Mouse (Mus musculus) B cell, adult 2 months (primary cell): ENCODE results near the gene Lad1.

Source experiments
- DNase-seq, 2 experiments: peaks; one replicate each; pipeline ENCODE4 v3.0.0; 2022

Lad1 gene

DNA sequence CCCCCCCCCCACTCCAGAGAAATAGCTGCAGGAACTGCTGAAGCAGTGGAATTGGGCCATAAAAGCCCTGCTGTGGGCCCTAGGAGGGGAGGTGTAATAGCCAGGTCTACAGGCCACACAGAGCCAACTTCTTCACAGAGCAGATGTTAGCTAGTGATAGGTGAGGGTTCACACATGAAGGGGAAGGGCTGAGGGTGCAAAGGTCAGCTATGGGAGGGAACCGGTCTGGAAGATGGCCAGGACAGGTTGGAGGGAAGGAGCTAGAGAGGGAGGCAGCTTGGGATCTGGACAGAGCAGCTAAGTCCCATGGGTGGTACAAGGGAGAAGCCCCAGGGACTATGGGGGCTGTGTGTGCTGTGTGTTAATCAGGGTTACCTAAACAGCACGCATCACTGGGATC is 8.2 kb upstream of the Lad1 start:
- DNase-seq, result no peak

DNA sequence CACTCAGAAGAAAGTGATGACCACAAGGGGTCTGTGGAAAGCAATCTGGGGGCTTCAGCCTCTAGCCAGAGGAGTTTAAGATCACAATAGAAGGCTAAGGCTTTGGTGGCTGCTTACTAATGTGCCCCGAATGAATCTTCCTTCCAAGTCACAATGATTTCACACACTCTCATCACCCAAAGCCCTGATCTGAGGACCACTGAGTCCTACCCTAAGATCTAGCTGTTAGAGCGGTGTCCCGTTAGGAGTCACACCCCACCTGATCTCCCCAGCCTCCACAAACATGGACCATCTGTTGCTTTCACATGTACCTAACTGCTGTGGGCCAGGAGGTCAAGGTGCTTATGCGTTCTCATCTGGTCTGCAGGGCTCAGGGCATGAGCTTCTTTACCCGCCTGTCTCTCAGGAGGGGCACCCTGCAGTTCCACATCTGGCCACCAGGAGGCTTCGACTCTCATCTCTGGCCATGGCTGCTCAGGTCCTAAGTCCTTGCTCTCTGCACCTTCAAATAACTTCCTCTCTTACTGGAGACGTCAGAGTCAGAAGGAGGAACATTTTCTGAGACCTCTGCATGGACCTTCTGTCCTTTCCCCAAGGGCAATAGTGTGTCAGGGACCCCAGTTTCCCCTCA is 7.3 kb upstream of the Lad1 start:
- DNase-seq, result peak; percentile 84 to 87

DNA sequence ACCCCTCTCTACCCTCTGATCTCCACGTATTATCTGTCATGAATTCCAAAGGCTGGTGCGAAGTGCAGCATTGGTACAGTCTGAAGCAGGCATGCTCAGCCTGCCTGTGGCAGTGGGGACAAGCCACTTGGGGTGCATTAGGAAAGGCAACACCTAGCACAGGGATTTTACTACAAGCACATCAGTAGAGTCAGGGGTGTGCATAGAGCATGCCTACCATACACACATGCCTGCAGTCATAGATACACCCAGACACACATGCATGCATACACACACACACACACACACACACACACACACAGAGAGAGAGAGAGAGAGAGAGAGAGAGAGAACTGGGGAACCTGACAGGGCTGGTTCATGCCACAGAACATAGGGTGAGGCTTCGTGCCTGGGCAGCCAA is 6.2 kb upstream of the Lad1 start:
- DNase-seq, result no peak

DNA sequence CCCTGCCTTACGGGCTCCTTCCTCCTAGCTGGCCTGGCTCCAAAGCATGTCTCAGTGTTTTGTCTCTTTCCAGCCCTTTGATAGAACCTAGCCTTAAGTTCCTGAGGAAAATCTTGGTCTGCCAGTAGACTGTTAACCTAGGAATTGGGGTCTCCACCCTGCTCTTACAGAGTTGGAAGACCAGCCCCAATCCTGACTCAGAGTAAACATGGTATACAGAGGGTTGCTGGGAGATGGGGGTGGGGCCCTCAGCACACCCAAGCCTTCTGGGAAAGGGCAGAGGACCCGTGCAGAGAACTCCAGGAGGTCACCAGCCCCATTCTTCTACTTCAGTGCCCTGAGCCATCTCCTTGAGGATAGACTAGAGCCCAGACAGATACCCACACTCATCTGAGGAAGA is 5.8 kb upstream of the Lad1 start:
- DNase-seq, result no peak

GRCm38 (mm10) chr1:135813071-135813470 is 5.3 kb upstream of the Lad1 start:
- no peak for DNase-seq

- no peak for DNase-seq
Measured at GRCm38 (mm10) chr1:135813687-135814395, 4.6 kb upstream of the Lad1 start.

- DNase-seq, result no peak
Measured at GRCm38 (mm10) chr1:135814531-135814930, 3.9 kb upstream of the Lad1 start.

GRCm38 (mm10) chr1:135817595-135817994 is 803 bp upstream of the Lad1 start:
- no peak for DNase-seq

- DNase-seq, result no peak
Measured at GRCm38 (mm10) chr1:135820071-135820470, 1.7 kb downstream of the Lad1 start.

DNA sequence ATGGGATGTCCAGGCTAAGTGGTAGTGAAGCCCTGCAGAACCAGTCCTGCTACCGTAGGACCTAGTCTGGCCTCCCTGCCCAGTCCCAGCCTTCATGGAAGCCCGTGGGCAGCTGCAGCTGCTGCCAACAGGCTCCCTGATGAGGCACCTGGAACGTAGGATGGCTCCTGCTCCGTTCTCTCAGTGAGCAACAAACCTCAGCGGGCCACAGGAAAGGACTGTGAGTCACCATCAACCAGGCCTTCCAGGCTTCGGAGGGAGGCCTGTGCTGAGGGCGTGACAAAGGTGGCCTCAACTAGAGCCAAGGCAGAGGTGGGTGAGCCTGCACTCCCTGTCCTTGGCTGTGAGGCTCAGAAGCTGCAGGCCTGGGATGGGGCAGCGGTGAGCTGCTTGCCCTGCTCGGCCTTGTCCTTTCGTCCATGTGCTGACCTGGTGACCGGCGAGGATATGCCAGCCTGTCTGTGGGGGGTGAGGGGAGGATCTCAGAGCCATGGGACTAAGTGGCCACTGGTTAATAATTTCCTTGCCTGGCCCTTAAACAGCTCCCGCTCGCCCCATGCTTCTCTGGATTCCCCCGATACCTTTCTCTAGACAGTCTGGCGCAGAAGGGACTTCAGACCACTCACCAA is 2.5 kb downstream of the Lad1 start:
- DNase-seq, result no peak

DNA sequence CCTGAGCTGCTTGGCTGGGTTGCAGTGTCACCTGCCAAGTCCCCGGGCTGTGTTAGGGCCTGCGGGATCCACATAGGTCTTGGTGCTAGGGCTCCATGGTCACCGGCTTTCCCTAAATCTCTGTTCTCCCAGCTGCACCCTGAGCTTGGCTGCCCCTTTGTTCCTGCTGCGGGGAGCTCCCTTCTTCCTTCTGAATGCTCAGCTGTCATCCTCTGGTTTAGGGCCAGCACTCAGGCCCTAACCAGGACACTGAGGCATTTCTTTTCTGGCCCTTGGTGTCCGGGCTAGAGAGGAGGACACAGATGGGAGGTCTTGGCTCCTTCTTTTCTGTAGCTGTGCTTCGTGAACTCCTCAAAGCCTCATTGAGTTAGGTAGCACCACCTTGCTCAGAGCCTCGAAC is 3.4 kb downstream of the Lad1 start:
- no peak for DNase-seq

- DNase-seq, result peak; percentile 35 to 42
Measured at GRCm38 (mm10) chr1:135828918-135829317, 10.5 kb downstream of the Lad1 start.

DNA sequence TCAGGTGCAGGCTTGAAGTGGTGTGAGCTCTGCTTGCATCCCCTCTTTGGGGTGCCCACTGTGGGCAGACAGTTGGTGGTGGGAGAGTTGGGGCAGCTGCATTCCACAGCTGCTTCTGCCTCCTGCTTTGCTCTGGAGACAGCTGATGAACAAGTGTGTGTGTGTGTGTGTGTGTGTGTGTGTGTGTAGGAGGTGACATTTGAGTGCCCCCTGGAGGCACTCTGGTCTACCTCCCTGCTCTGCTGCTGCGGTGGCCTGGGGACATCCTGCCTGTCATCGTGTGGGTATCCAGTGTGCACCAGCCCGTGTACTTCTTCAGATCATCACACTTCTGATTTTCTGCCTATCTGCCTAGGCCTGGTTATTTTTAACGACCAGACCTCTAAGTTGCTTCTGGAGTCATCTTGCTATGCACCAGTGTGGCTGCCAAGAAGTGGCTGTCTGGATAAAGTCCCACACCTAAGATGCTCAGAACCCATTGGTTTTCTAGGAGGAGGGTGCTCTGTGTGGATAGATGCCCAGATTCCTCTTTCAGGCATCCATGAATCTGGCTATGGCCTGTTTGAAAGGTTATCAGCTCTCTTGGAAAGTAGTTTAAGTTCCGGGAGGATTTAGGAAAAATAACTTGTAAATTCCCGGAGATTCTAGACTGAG is 15.9 kb downstream of the Lad1 start:
- DNase-seq, result no peak

DNA sequence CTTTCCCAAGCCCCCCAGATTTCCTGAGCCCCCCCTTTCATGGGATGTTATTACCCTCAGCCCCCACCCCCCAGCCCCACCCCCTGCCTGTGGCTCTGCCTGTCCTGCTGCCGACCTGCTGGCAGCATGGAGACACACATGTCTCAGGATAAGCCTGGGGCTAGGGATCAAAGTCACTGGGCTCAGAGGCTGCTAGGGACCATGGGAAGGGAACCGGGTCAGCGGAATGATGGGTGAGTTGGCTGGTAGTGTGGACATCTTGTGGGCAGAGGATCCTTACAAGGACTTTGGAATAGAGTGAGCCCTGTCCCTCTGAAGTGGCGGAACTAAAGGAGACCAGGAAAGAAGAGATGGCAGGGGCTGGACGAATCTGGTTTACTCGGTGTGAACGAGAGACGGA is 16.6 kb downstream of the Lad1 start:
- no peak for DNase-seq

DNA sequence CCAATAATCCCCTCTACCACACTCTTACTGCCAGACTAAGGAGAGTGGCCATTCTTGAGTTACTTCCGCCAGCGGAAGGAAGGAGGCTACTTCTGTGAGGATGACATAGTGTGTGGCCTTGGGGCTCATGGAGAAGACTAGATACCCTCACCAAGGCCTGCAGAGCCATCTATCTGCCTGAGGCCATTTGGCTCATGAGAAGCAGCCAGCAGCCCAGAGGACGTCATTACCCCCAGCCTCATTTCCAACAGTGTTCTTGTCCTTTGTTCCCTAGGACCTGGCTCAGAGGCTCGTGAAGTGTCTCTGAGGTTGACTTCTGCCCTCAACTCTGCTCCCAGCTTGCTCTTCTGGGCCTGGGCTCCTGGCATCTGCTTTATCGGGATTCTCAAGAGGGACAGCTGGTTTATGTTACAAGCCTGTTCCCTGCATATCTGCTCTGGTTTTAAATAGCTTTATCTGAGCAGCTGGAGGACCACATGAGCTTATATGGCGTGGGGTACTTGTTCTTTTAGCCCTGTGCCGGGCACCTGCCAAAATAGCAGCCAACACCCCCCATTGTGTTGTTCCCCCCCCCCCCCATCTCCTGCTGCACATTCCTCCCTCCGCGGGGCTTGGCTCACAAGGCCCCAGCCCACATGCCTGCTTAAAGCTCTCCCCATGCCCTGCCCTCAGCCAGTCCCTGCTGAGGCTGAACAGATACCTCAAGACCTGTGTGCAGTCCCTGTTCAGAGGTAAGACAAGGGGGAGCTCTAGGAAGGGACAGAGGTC is 17.5 kb downstream of the Lad1 start, which contains the start of gene Tnnt2:
Gene Tnnt2 (plus strand): TSS at position 639 of the 768 bp plus-strand sequence.
- no peak for DNase-seq

GRCm38 (mm10) chr1:135838626-135839025 is 20.2 kb downstream of the Lad1 start:
- DNase-seq, result no peak

DNA sequence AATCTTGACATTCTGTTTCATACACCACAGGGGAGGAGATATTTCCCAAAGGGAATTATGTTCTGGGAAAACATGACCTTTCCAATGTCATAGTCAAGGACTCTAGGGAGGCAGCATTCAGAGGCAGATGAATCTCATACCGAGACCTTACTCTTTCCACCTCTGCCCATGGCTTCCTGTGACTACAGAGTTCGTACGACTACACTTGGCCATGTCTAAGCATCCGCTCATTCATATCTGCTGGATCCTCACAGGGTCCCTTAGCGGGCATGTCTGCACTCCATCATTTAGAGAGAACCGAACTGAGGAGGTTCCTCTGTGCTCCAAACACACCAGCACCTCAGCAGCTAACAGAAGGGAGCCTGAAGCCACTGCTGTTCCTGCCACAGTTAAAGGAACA is 20.7 kb downstream of the Lad1 start:
- DNase-seq, result no peak

DNA sequence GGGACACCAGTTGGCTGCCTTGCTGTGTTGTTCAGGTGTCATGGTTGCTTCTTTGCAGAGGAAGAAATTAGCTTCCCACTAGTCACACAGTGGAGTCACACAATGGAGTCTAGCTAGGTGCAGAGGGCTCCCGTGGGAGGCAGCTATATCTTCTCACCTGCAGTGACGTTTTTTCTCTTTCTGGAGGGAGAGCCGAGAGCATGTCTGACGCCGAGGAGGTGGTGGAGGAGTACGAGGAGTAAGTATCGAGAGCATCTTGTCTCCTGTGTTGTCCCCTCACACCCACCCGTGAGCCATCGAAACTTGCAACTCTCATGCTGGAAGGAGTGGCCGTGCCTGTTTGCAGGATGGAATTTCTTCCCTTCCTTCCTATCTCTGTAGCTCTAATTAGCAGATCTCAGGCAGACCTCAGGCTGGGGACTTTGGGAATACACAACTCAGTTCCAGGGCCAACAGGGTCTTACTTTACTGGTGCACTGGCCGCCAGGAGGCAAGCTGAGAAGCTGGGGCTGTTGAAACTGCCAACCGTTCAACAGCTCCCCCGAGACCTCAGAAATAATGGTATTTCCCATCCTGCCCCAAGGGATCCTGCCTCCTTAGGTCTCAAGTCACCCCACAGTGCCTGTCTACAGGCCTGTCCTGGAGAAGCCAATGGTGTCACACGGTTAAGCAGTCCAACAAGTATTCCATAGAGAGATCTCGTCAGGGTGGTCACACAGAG is 22.4 kb downstream of the Lad1 start:
- no peak for DNase-seq

DNA sequence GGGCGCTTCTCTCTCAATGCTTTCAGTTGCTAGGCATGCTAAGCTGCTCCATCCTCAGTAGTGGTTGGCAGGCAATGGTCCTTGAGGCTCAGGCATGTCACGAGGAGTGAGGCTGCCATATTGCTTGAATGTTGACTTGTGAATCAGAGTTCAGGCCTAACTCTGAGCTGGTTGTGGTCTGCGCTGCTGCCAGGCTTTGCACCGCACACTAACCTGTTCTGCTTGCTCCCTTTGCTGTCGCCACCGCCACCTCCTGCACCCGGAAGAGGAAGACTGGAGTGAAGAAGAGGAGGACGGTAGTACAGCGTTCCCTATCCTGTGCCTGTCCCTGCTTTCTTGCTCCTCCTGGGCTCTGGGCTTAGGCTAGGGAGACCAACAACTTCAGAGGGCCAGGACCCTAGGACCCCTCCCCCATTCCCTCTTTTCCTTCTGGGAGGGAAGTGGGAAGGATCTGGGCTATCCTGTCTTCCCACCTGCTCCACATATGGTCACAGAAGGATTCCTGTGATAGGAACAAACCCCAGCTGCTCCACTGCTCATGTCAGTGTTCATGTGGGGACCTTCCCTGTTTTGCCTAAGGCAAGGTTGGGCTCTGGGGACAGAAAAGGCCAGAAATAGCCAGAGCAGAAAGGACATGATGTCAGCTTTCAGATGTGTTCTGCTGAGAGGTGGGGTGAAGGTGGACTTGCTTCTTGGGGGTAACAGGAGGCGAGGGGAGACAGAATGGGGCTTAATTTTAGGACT is 25.3 kb downstream of the Lad1 start:
- DNase-seq, result no peak

DNA sequence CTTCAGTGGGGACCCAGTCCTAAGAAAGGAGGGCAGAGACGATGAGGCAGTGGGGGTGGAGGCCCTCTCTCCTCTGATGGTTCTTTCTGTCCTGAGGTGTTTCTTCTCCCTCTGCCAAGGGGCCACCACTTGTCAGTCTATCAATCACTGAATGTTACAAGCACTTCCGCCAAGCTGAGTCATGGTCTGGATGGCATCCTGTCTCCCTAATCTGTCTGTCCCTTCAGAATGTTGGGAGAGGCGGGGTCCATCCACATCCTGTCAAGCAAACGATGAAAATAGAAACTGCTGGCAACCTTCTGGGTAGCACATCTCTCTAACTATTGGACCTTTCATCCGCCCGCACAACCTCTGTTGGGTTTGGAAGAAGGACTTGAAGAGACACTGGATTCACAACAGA is 26.1 kb downstream of the Lad1 start:
- no peak for DNase-seq

- DNase-seq, result no peak
Measured at GRCm38 (mm10) chr1:135846632-135847031, 28.2 kb downstream of the Lad1 start.
